Mouse (Mus musculus) hindbrain, embryonic 12.5 days (tissue): ENCODE measurements around the gene Dnajc22. TPM values are rescaled to one million over a fixed set of nuclear protein-coding genes. Genes with fewer than 3 reads are reported as not detected.
"Not testable (repeated sequence)": the region's sequence is repeated elsewhere in the genome, so short reads cannot be mapped to it uniquely, and the experiment has no call there.

ENCODE experiments used
- ATAC-seq: fragments of 200-750 bp; cut with Nextera tagmentation; 2 replicates; pipeline ENCODE4 v1.8.0; 2017; ENCODE audit warnings: moderate TSS enrichment; ENCODE audit not compliant: low FRiP score
- H3K27ac ChIP-seq: fragments of 300-500 bp; sonication (generic); 2 replicates; pipeline ENCODE4 v1.5.1; 2016; ENCODE audit warnings: mild to moderate bottlenecking
- H3K27me3 ChIP-seq: fragments of 300-500 bp; sonication (generic); 2 replicates; pipeline ENCODE4 v1.6.1; 2016; ENCODE audit warnings: mild to moderate bottlenecking
- H3K36me3 ChIP-seq: fragments of 300-500 bp; sonication (generic); 2 replicates; pipeline ENCODE4 v1.6.1; 2016; ENCODE audit warnings: mild to moderate bottlenecking
- H3K4me1 ChIP-seq: fragments of 300-500 bp; sonication (generic); 2 replicates; pipeline ENCODE4 v1.6.1; 2016
- H3K4me2 ChIP-seq: fragments of 300-500 bp; sonication (generic); replicated peaks from 2 replicates; pipeline ENCODE4 v1.6.1; 2016; ENCODE audit warnings: mild to moderate bottlenecking
- H3K4me3 ChIP-seq: fragments of 300-500 bp; sonication (generic); 2 replicates; pipeline ENCODE4 v1.5.1; 2016; ENCODE audit warnings: mild to moderate bottlenecking
- H3K9ac ChIP-seq: fragments of 300-500 bp; sonication (generic); 2 replicates; pipeline ENCODE4 v1.6.1; 2016; ENCODE audit warnings: mild to moderate bottlenecking, moderate library complexity
- H3K9me3 ChIP-seq: fragments of 300-500 bp; sonication (generic); replicated peaks from 2 replicates; pipeline ENCODE4 v1.6.1; 2016; ENCODE audit warnings: mild to moderate bottlenecking
- WGBS: fragments of 180-500 bp; shearing (Covaris S2); methylation state at CpG from one replicate; pipeline ENCODE4 v1.1.7; 2016; 5-methylcytosine and 5-hydroxymethylcytosine counted together
- polyA plus RNA-seq: library from polyadenylated mRNA; unstranded; fragments of >200 nt; fragmentation: Nextera tagmentation; extraction: Ambion mirVana; gene quantifications from 2 replicates; pipeline ENCODE4 v1.2.1, GENCODE M21; 2016

The Dnajc22 gene
- polyA plus RNA-seq, 1 experiment from 2014 or later: 3.3 TPM

- peak; percentile 98 for ATAC-seq
- no peaks in the 10 kb centered on the region for H3K27me3 ChIP-seq
- under 1% methylated on average over 44 of the region's 44 CpGs for WGBS
These were observed 18.2 kb upstream of the Dnajc22 start for GRCm38 (mm10) chr15:99074600-99075333.

DNA sequence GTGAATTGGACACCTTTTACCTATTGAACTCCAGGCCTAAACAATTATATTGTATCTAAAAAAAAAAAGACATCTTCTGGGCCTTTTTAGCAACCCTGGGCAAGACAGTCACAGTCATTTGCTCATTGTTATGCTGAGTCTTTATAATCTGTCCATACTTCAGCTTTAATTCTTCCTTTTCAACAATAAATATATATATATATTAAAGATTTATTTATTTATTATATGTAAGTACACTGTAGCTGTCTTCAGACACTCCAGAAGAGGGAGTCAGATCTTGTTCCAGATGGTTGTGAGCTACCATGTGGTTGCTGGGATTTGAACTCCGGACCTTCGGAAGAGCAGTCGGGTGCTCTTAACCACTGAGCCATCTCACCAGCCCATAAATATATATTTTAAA, 17.0 kb upstream of the Dnajc22 start:
- not testable (repeated sequence) for H3K27me3 ChIP-seq, H3K27ac ChIP-seq, H3K9me3 ChIP-seq, H3K9ac ChIP-seq, ATAC-seq
- peaks cover 22% of the 10 kb centered on the region for H3K4me1 ChIP-seq
- 95% methylated on average over 3 of the region's 3 CpGs for WGBS
- peak overlapping the region; percentile 53; the same call in 1 of the 2 replicates for H3K4me3 ChIP-seq
- H3K4me2 ChIP-seq: peak overlapping the region; percentile 76
- H3K36me3 ChIP-seq: peaks cover 22% of the 10 kb centered on the region

More at GRCm38 (mm10) chr15:99074600-99075333, 18.2 kb upstream of the Dnajc22 start:
- Histone ChIP-seq H3K4me3 (peak overlapping the region; percentile 53), H3K9ac (peak overlapping the region; percentile 78), H3K27ac (peak overlapping the region; percentile 97), H3K36me3 (peaks cover 15% of the 10 kb centered on the region), H3K4me1 (peaks cover 22% of the 10 kb centered on the region), H3K4me2 (peak overlapping the region; percentile 82), H3K9me3 (no peaks in the 10 kb centered on the region)

DNA sequence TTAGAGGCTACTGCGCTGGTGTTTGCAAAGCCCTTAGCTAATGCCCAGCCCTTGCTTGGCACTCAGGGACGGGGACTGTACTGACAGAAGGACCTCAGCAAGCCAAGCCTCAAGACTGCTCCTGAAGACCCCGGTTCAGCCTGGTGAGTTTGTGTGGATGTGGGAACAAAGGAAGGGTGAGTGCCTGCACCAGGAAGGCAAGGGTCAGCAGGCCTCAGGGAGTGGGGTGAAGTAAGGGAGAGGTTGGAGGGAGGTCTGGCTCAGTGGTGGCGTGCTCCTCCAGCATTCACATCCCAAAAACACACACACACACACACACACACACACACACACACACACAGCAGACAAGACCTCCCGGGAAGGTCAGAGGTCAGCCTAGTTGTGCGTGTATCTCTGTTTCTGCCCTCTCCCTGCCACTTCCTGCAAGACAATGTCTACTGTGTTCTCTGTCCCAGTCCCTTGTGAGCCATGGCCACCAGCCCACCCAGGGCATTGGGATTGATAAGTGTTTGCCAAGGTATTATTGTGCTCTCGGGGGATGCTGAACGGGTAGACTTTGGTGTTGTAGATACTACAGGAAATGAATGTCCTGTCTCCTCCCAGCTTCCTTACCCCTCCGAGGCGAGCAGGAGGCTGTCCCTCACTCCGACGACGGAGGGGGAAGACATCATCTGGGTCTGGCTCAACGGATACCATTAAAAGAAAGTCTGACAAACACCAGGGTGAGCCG, 14.6 kb upstream of the Dnajc22 start:
- Histone ChIP-seq H3K4me3 (no peak overlapping the region), H3K9me3 (no peaks in the 10 kb centered on the region), H3K27me3 (peaks cover 4% of the 10 kb centered on the region; the same call in 1 of the 2 replicates), H3K9ac (no peak overlapping the region), H3K4me2 (no peak overlapping the region), H3K36me3 (peaks cover 41% of the 10 kb centered on the region), H3K4me1 (peaks cover 22% of the 10 kb centered on the region), H3K27ac (no peak overlapping the region)
- no peak for ATAC-seq
- 81% methylated on average over 15 of the region's 15 CpGs for WGBS

DNA sequence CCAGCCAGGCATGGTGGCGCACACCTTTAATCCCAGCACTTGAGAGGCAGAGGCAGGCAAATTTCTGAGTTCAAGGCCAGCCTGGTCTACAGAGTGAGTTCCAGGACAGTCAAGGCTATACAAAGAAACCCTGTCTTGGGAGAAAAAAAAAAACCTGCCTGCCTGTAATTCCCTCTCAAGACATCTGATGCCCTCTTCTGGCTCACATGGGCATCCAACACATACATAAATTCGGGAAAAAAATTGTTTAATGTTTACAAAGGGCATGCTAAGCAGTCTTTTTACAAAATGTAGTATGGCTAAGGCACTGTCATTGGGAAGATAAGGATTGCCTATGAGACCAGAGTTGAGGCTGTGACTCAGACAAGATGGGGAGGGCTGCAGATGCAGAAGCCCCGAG, 13.2 kb upstream of the Dnajc22 start:
- Histone ChIP-seq H3K36me3 (peaks cover 41% of the 10 kb centered on the region), H3K27ac (no peak overlapping the region), H3K4me1 (peaks cover 27% of the 10 kb centered on the region), H3K27me3 (peaks cover 19% of the 10 kb centered on the region), H3K9ac (no peak overlapping the region), H3K4me3 (no peak overlapping the region), H3K4me2 (no peak overlapping the region), H3K9me3 (no peaks in the 10 kb centered on the region)
- WGBS: 90% methylated on average over 3 of the region's 3 CpGs
- no peak for ATAC-seq

DNA sequence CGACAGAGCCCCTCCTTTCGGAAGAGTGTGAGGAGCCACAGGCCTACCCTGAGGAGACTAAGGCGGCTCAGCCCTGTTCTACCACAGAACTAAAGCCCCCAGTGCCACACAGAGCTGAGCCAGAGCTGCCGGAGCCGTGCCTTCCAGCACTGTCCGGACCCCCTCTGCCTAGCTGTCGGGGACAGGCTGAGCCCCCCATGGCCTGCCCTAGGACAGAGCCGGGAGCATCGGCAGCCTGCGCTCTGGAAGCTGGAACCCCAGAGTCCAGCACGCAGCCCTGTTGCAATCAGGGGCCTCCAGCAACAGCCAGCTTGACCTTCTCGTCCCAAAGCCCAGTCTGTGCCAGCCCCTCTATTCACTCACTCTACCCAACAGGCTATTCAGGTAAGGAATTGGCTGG, 10.6 kb upstream of the Dnajc22 start:
- Histone ChIP-seq H3K4me2 (no peak overlapping the region), H3K36me3 (peaks cover 33% of the 10 kb centered on the region), H3K9ac (no peak overlapping the region), H3K4me3 (no peak overlapping the region), H3K9me3 (no peaks in the 10 kb centered on the region), H3K27ac (no peak overlapping the region), H3K4me1 (peaks cover 13% of the 10 kb centered on the region; the same call in 1 of the 2 replicates), H3K27me3 (peaks cover 44% of the 10 kb centered on the region)
- no peak for ATAC-seq
- WGBS: 96% methylated on average over 12 of the region's 12 CpGs

DNA sequence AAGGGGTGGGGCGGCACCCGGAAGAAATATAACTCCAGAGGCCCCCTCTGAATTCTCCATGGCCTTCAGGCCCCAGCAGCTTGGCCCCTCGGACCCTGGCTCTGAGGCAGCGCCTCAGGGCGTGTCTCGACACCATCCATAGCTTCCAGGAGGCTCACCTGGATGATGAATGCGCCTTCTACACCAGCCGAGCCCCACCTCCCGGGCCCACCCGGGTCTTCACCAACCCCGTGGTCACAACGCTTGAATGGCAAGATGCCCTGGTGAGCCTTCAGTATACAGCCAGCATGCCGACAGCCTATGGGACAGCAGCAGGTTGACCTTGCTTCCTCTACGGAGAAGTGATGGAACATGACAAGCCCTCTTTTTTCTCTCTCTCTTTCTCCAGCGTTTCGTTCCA, 10.1 kb upstream of the Dnajc22 start:
- Histone ChIP-seq H3K4me2 (no peak overlapping the region), H3K27ac (no peak overlapping the region), H3K4me3 (no peak overlapping the region), H3K36me3 (peaks cover 29% of the 10 kb centered on the region), H3K9ac (no peak overlapping the region), H3K4me1 (peaks cover 13% of the 10 kb centered on the region), H3K27me3 (peaks cover 49% of the 10 kb centered on the region), H3K9me3 (no peaks in the 10 kb centered on the region)
- WGBS: 90% methylated on average over 15 of the region's 16 CpGs
- ATAC-seq: no peak

DNA sequence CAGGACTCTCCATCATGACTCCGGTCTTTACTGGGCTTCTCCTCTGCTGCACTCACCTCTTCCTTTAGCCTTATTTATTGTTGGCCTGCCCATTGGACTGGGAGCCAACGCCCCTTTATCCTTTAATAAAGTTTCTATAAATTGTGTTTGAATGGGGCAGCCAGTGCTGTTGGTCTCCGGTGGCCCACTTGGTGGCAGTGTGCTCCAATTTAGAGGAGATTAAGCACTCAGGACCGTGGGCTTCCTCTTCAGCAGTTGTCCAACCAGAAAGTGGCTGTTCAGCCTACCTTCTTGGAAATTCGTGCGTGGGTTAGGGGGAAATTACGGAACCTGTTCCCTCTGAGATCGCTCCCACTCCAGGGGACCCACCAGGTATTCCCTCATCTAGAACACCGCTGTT, 9.7 kb upstream of the Dnajc22 start:
- Histone ChIP-seq H3K27me3 (peaks cover 54% of the 10 kb centered on the region), H3K27ac (no peak overlapping the region), H3K9ac (no peak overlapping the region), H3K9me3 (no peaks in the 10 kb centered on the region), H3K4me1 (peaks cover 13% of the 10 kb centered on the region), H3K36me3 (peaks cover 26% of the 10 kb centered on the region), H3K4me2 (no peak overlapping the region), H3K4me3 (no peak overlapping the region)
- ATAC-seq: no peak
- WGBS: 73% methylated on average over 9 of the region's 9 CpGs

GRCm38 (mm10) chr15:99083867-99084557, 9.0 kb upstream of the Dnajc22 start:
- peaks cover 21% of the 10 kb centered on the region for H3K4me1 ChIP-seq
- WGBS: 7% methylated on average over 11 of the region's 11 CpGs
- H3K4me2 ChIP-seq: peak overlapping the region; percentile 34
- no peak overlapping the region for H3K27ac ChIP-seq
- H3K9me3 ChIP-seq: no peaks in the 10 kb centered on the region
- H3K36me3 ChIP-seq: peaks cover 26% of the 10 kb centered on the region
- peaks cover 61% of the 10 kb centered on the region for H3K27me3 ChIP-seq
- H3K4me3 ChIP-seq: 0 out of 2 replicates have a peak overlapping the region, but pooled peaks have one; percentile 7
- no peak for ATAC-seq
- no peak overlapping the region for H3K9ac ChIP-seq

GRCm38 (mm10) chr15:99084618-99085017, 8.4 kb upstream of the Dnajc22 start:
- WGBS: 7% methylated on average over 19 of the region's 19 CpGs
- H3K27ac ChIP-seq: no peak overlapping the region
- H3K9me3 ChIP-seq: no peaks in the 10 kb centered on the region
- peaks cover 26% of the 10 kb centered on the region for H3K4me1 ChIP-seq
- peak overlapping the region; percentile 34 for H3K4me2 ChIP-seq
- 0 out of 2 replicates have a peak overlapping the region, but pooled peaks have one; percentile 7 for H3K4me3 ChIP-seq
- H3K9ac ChIP-seq: no peak overlapping the region
- peaks cover 26% of the 10 kb centered on the region for H3K36me3 ChIP-seq
- peaks cover 67% of the 10 kb centered on the region for H3K27me3 ChIP-seq
- ATAC-seq: no peak

- WGBS: 69% methylated on average over 4 of the region's 4 CpGs
- H3K4me3 ChIP-seq: peak overlapping the region; percentile 34
These were observed 7.0 kb upstream of the Dnajc22 start for GRCm38 (mm10) chr15:99085997-99086396.

GRCm38 (mm10) chr15:99087253-99088075, 5.5 kb upstream of the Dnajc22 start, which contains the start of gene C1ql4:
Gene C1ql4, minus strand, starts transcription at chr15:99087817.
- 9% methylated on average over 60 of the region's 60 CpGs for WGBS
- ATAC-seq: no peak
- H3K4me3 ChIP-seq: peak within 1 kb of the TSS; percentile 34
- peaks cover 6% of the 10 kb centered on the region for H3K36me3 ChIP-seq
- H3K9ac ChIP-seq: peak within 1 kb of the TSS; percentile 53
- peaks cover 41% of the 10 kb centered on the region for H3K4me1 ChIP-seq
- peak within 1 kb of the TSS; percentile 32 for H3K27ac ChIP-seq
- peak within 1 kb of the TSS; percentile 51 for H3K4me2 ChIP-seq
- peaks cover 84% of the 10 kb centered on the region for H3K27me3 ChIP-seq
- no peaks in the 10 kb centered on the region for H3K9me3 ChIP-seq

More at GRCm38 (mm10) chr15:99085997-99086396, 7.0 kb upstream of the Dnajc22 start:
- H3K9me3 ChIP-seq: no peaks in the 10 kb centered on the region
- no peak for ATAC-seq
- peaks cover 74% of the 10 kb centered on the region for H3K27me3 ChIP-seq
- H3K27ac ChIP-seq: no peak overlapping the region
- peak overlapping the region; percentile 15 for H3K4me2 ChIP-seq
- peaks cover 37% of the 10 kb centered on the region for H3K4me1 ChIP-seq
- peaks cover 20% of the 10 kb centered on the region for H3K36me3 ChIP-seq
- peak overlapping the region; percentile 15; the same call in 1 of the 2 replicates for H3K9ac ChIP-seq
